Mouse (Mus musculus): Measurements from ENCODE around the gene Fgfr2.

DNA sequence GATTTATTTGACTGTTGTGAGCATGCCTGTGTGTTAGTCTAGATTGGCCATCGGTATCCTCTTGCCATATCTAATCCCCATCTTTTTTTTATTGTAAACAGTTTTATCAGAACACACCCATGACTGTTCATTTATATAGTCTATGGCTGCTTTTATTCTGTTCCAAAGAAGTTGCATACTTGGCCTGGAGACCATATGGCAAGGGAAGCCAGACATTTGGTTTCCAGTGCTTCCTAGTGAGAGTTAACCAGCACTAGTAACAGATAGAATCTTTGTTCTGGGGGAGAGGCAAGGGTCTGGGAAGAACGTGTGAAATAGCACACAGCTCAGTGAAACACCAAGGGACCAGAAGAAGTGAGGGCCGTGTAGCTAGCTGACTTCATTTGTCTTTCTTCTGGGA is 2153.6 kb downstream of the Fgfr2 start:
- TF ChIP-seq ZC3H11A (IDR thresholded peaks at IDR 0.05; ENCODE audit: borderline replicate concordance, low read depth, low read length) (no peak), CHD2 (IDR thresholded peaks at IDR 0.05; ENCODE audit: low read depth, low read length) (no peak)
